Mouse (Mus musculus): ENCODE data around the gene Arnt2. TPM values are rescaled to one million over a fixed set of nuclear protein-coding genes. Genes with fewer than 3 reads are reported as not detected.

Arnt2 gene
- total RNA-seq, 2 experiments from 2014 or later: 132 to 153 TPM

GRCm38 (mm10) chr7:84343160-84343559 lies 66.8 kb downstream of the Arnt2 start:
- DNase-seq: no peak

GRCm38 (mm10) chr7:84341001-84341400 lies 69.0 kb downstream of the Arnt2 start:
- DNase-seq: no peak

GRCm38 (mm10) chr7:84339186-84339585 lies 70.8 kb downstream of the Arnt2 start:
- DNase-seq: no peak

GRCm38 (mm10) chr7:84337768-84338167 lies 72.2 kb downstream of the Arnt2 start:
- DNase-seq: no peak

GRCm38 (mm10) chr7:84336907-84337306 lies 73.1 kb downstream of the Arnt2 start:
- no peak for DNase-seq

GRCm38 (mm10) chr7:84336580-84336886 lies 73.4 kb downstream of the Arnt2 start:
- no peak for DNase-seq

- no peak for DNase-seq
Measured at GRCm38 (mm10) chr7:84335766-84336579, 74.0 kb downstream of the Arnt2 start.

GRCm38 (mm10) chr7:84333996-84334395 lies 76.0 kb downstream of the Arnt2 start:
- DNase-seq: no peak

GRCm38 (mm10) chr7:84332295-84333168 lies 77.4 kb downstream of the Arnt2 start:
- DNase-seq: no peak

GRCm38 (mm10) chr7:84329174-84329583 lies 80.8 kb downstream of the Arnt2 start:
- DNase-seq: no peak

GRCm38 (mm10) chr7:84328770-84329169 lies 81.2 kb downstream of the Arnt2 start:
- no peak for DNase-seq

- no peak for DNase-seq
Measured at GRCm38 (mm10) chr7:84325570-84326328, 84.2 kb downstream of the Arnt2 start.

GRCm38 (mm10) chr7:84321542-84321941 lies 88.4 kb downstream of the Arnt2 start:
- DNase-seq: no peak

- DNase-seq: no peak
Measured at GRCm38 (mm10) chr7:84315353-84316003, 94.5 kb downstream of the Arnt2 start.

GRCm38 (mm10) chr7:84314742-84315141 lies 95.2 kb downstream of the Arnt2 start:
- no peak for DNase-seq

- no peak for DNase-seq
Measured at GRCm38 (mm10) chr7:84311624-84312023, 98.4 kb downstream of the Arnt2 start.

- no peak for DNase-seq
Measured at GRCm38 (mm10) chr7:84310909-84311311, 99.1 kb downstream of the Arnt2 start.

- DNase-seq: no peak
Measured at GRCm38 (mm10) chr7:84307329-84307925, 102.5 kb downstream of the Arnt2 start.

GRCm38 (mm10) chr7:84300261-84300660 lies 109.7 kb downstream of the Arnt2 start:
- DNase-seq: no peak

- DNase-seq: no peak
Measured at GRCm38 (mm10) chr7:84299601-84300000, 110.4 kb downstream of the Arnt2 start.

GRCm38 (mm10) chr7:84293054-84293453 lies 116.9 kb downstream of the Arnt2 start:
- peak in 1 of 2 experiments; percentile 24 for DNase-seq

- DNase-seq: no peak
Measured at GRCm38 (mm10) chr7:84287226-84287587, 122.8 kb downstream of the Arnt2 start.
